Mouse (Mus musculus) CH12.LX (cell line): ENCODE results near the gene Hist1h3c. TPM values are rescaled to one million over a fixed set of nuclear protein-coding genes. Genes with fewer than 3 reads are reported as not detected.

Source experiments
- DNase-seq: peaks from one replicate; pipeline ENCODE4 v3.0.0-alpha.2; 2013; ENCODE audit errors: extremely low read depth
- H3K27ac ChIP-seq: 2 replicates; pipeline ENCODE4 v1.5.1; 2012; ENCODE audit warnings: low read depth, mild to moderate bottlenecking, control low read depth, moderate library complexity; ENCODE audit not compliant: insufficient read depth
- H3K27me3 ChIP-seq: replicated peaks from 2 replicates; pipeline ENCODE3; 2012; ENCODE audit warnings: inconsistent platforms
- H3K36me3 ChIP-seq, 2 experiments: replicated peaks in 1 of 2; 2 replicates each; pipeline versions ENCODE3 to v1.6.1; 2012; ENCODE audit warnings: inconsistent platforms in 1 of 2, low read length in 1 of 2, mild to moderate bottlenecking in 1 of 2, mixed read lengths in 1 of 2, moderate library complexity in 1 of 2; ENCODE audit not compliant: control insufficient read depth in 1 of 2, insufficient read depth in 1 of 2
- H3K4me1 ChIP-seq, 2 experiments: 2 replicates each; pipeline ENCODE4 v1.6.1; 2012; ENCODE audit warnings: inconsistent platforms in 1 of 2, moderate library complexity in 1 of 2; ENCODE audit not compliant: insufficient read depth in 2 of 2, control insufficient read depth in 1 of 2
- H3K4me2 ChIP-seq: 2 replicates; pipeline ENCODE4 v1.6.1; 2012; ENCODE audit warnings: low read depth, mild to moderate bottlenecking, control low read depth; ENCODE audit not compliant: poor library complexity, insufficient read depth, severe bottlenecking
- H3K4me3 ChIP-seq, 3 experiments: fragments of 150-350 bp in 1 of 3; sonication (generic) in 1 of 3; replicated peaks in 1 of 3; 2 replicates each; pipeline versions ENCODE3 to v1.5.1; 2011 to 2012; ENCODE audit warnings: low read depth in 2 of 3, low read length in 2 of 3, mild to moderate bottlenecking in 2 of 3, moderate library complexity in 2 of 3, control low read depth in 1 of 3, improper control_type of control experiment in 1 of 3, inconsistent platforms in 1 of 3, mixed read lengths in 1 of 3; ENCODE audit not compliant: poor library complexity in 1 of 3
- H3K79me2 ChIP-seq: replicated peaks from 2 replicates; pipeline ENCODE4 v1.6.1; 2012; ENCODE audit warnings: mild to moderate bottlenecking, moderate library complexity; ENCODE audit not compliant: control insufficient read depth, poor library complexity, insufficient read depth, severe bottlenecking; ENCODE audit errors: extremely low read depth
- H3K9ac ChIP-seq: 2 replicates; pipeline ENCODE4 v1.6.1; 2012; ENCODE audit warnings: low read depth, mild to moderate bottlenecking, control low read depth, moderate library complexity; ENCODE audit not compliant: insufficient read depth
- H3K9me3 ChIP-seq: replicated peaks from 2 replicates; pipeline ENCODE3; 2012; ENCODE audit warnings: low read length, inconsistent platforms, mixed read lengths
- CHD2 ChIP-seq: IDR thresholded peaks from 2 replicates; pipeline ENCODE4 v1.6.1; 2011; ENCODE audit warnings: low read length, improper control_type of control experiment
- CTCF ChIP-seq, 2 experiments: IDR thresholded peaks in 1 of 2; conservative IDR thresholded peaks in 1 of 2; 2 replicates each; pipeline ENCODE4 v1.5.1; 2011 to 2012; ENCODE audit warnings: low read depth in 2 of 2, low read length in 2 of 2, improper control_type of control experiment in 1 of 2, inconsistent platforms in 1 of 2, mild to moderate bottlenecking in 1 of 2, moderate library complexity in 1 of 2
- ELF1 ChIP-seq: IDR thresholded peaks from 2 replicates; pipeline ENCODE4 v1.6.1; 2014; ENCODE audit warnings: low read depth, mild to moderate bottlenecking, inconsistent platforms, low read length, improper control_type of control experiment
- GABPA ChIP-seq: IDR thresholded peaks from 2 replicates; pipeline ENCODE4 v1.6.1; 2012; ENCODE audit warnings: low read depth, low read length, improper control_type of control experiment, inconsistent platforms; ENCODE audit not compliant: insufficient replicate concordance
- NELFE ChIP-seq: IDR thresholded peaks from 2 replicates; pipeline ENCODE4 v1.6.1; 2011; ENCODE audit warnings: low read depth, low read length, improper control_type of control experiment
- POLR2AphosphoS2 ChIP-seq: IDR thresholded peaks from 2 replicates; pipeline ENCODE4 v1.6.1; 2011; ENCODE audit warnings: low read depth, low read length, improper control_type of control experiment
- RCOR1 ChIP-seq: conservative IDR thresholded peaks from 2 replicates; pipeline ENCODE4 v1.6.1; 2012; ENCODE audit warnings: low read depth, mild to moderate bottlenecking, inconsistent platforms, low read length, improper control_type of control experiment
- SIN3A ChIP-seq: IDR thresholded peaks from 2 replicates; pipeline ENCODE4 v1.6.1; 2012; ENCODE audit warnings: low read length, improper control_type of control experiment, inconsistent platforms
- TCF12 ChIP-seq: IDR thresholded peaks from 2 replicates; pipeline ENCODE4 v1.6.1; 2014; ENCODE audit warnings: low read depth, mild to moderate bottlenecking, inconsistent platforms, low read length, improper control_type of control experiment
- USF1 ChIP-seq: IDR thresholded peaks from 2 replicates; pipeline ENCODE4 v1.6.1; 2014; ENCODE audit warnings: low read depth, mild to moderate bottlenecking, inconsistent platforms, low read length, improper control_type of control experiment
- ZMIZ1 ChIP-seq: IDR thresholded peaks from 2 replicates; pipeline ENCODE4 v1.6.1; 2012; ENCODE audit warnings: low read depth, mild to moderate bottlenecking, inconsistent platforms, low read length, improper control_type of control experiment
- ZNF384 ChIP-seq: IDR thresholded peaks from 2 replicates; pipeline ENCODE4 v1.6.1; 2012; ENCODE audit warnings: low read depth, low read length, improper control_type of control experiment, inconsistent platforms
- dilution Hi-C: fragments of 300-500 bp; cut with MboI; formaldehyde crosslinking; loops from 2 replicates; pipeline ENCODE4 v1.14.3; 2020; ENCODE audit warnings: low sequenced_read_pairs; ENCODE audit not compliant: extremely low pct_unique_long_range_greater_than_20kb, extremely low pct_ligation_motif_present
- in situ Hi-C: fragments of 300-500 bp; cut with MboI; formaldehyde crosslinking; loops from 3 replicates; pipeline ENCODE4 v1.14.3; 2019; ENCODE audit warnings: low sequenced_read_pairs, low pct_ligation_motif_present, low pct_unique_long_range_greater_than_20kb, mixed read lengths
- polyA plus RNA-seq: library from polyadenylated mRNA; unstranded; fragments of >175 nt; gene quantifications from 2 replicates; pipeline ENCODE4 v1.2.1, GENCODE M21; 2012; ENCODE audit warnings: low read depth; ENCODE audit not compliant: insufficient read length
- total RNA-seq, 2 experiments: library from RNA; depleted of rRNA; stranded (reverse); fragments of 300-350 nt in 1 of 2; fragments of >200 nt in 1 of 2; gene quantifications; 2 replicates each; pipeline ENCODE4 v1.2.3; 2012 to 2014

Gene Hist1h3c
- total and polyA plus RNA-seq, 3 experiments = 7.3 to 1,847 (median 73.1) TPM

- H3K36me3 ChIP-seq = no peaks in the 10 kb centered on the region
- in situ Hi-C loops (no loop called here), dilution Hi-C loops (loop anchor here (10.0 kb wide), 1 partner anchor 49 kb away; the partner anchor contains the start of genes Hist1h2bb and Hist1h3c)
- H3K9me3 ChIP-seq = no peaks in the 10 kb centered on the region
- H3K4me3 ChIP-seq = no peak within 1 kb of the TSS
- no peak for TF ChIP-seq CTCF (conservative IDR thresholded peaks at IDR 0.05 in 1 of 2, IDR thresholded peaks at IDR 0.05 in 1 of 2; ENCODE audit: low read depth in 2 of 2, low read length in 2 of 2)
- TF ChIP-seq ZNF384 = no peak
- no peak for TF ChIP-seq POLR2AphosphoS2
- TF ChIP-seq NELFE = no peak
- TF ChIP-seq ELF1 = no peak
- TF ChIP-seq SIN3A = no peak
- no peak for TF ChIP-seq GABPA
- no peak for TF ChIP-seq RCOR1
- no peak for TF ChIP-seq CHD2
- no peak for TF ChIP-seq ZMIZ1
- TF ChIP-seq USF1 = no peak
- TF ChIP-seq TCF12 = no peak
- no peaks in the 10 kb centered on the region for H3K79me2 ChIP-seq
- no peak within 1 kb of the TSS for H3K4me2 ChIP-seq
- DNase-seq = no peak
- H3K27me3 ChIP-seq = no peaks in the 10 kb centered on the region
- H3K4me1 ChIP-seq = peaks cover 2 to 29% of the 10 kb centered on the region in 2 experiments; a peak in 2 of 4 replicates
- no peak within 1 kb of the TSS for H3K9ac ChIP-seq
- no peak within 1 kb of the TSS for H3K27ac ChIP-seq
These were observed 49.9 kb downstream of the Hist1h3c start, which contains the start of gene Hist1h1t for GRCm38 (mm10) chr13:23695514-23695913. Hist1h1t (plus strand) TSS chr13:23695814.

Other genes with a start within 250 kb of the Hist1h3c start
Only the 20 nearest of the 37 such genes appear.
- gene Hist1h4d, start 164.0 kb downstream of the Hist1h3c start, total RNA-seq (2012; rRNA removed) = 1,558 and 1,831 TPM in 2 replicates
- gene Hist1h4d, start 164.0 kb downstream of the Hist1h3c start, total RNA-seq (2014; rRNA removed) = 13.8 and 27.7 TPM in 2 replicates
- 2.4 and 6.7 TPM in 2 replicates for gene Hist1h4d, start 164.0 kb downstream of the Hist1h3c start, polyA plus RNA-seq
- 268 and 282 TPM in 2 replicates for gene Hist1h2be, start 124.5 kb downstream of the Hist1h3c start, total RNA-seq (2012; rRNA removed)
- gene Hist1h2be, start 124.5 kb downstream of the Hist1h3c start, total RNA-seq (2014; rRNA removed) = 3.4 and 4.7 TPM in 2 replicates
- 0.57 and 0.70 TPM in 2 replicates for gene Hist1h2be, start 124.5 kb downstream of the Hist1h3c start, polyA plus RNA-seq
- gene Hist1h1e, start 123.0 kb downstream of the Hist1h3c start, total RNA-seq (2012; rRNA removed) = 486 and 504 TPM in 2 replicates
- gene Hist1h1e, start 123.0 kb downstream of the Hist1h3c start, total RNA-seq (2014; rRNA removed) = 12.2 and 18.3 TPM in 2 replicates
- gene Hist1h1e, start 123.0 kb downstream of the Hist1h3c start, polyA plus RNA-seq = 1.5 and 1.9 TPM in 2 replicates
- gene Hist1h2ac, start 61.7 kb downstream of the Hist1h3c start, total RNA-seq (2012; rRNA removed) = 114 and 122 TPM in 2 replicates
- gene Hist1h2ac, start 61.7 kb downstream of the Hist1h3c start, total RNA-seq (2014; rRNA removed) = 0.96 and 0.97 TPM in 2 replicates
- gene Hist1h2ac, start 61.7 kb downstream of the Hist1h3c start, polyA plus RNA-seq = 0.14 TPM in 1 of 2 replicates, not detected in the other
- gene Hist1h2bc, start 61.4 kb downstream of the Hist1h3c start, total RNA-seq (2012; rRNA removed) = 436 and 456 TPM in 2 replicates
- gene Hist1h2bc, start 61.4 kb downstream of the Hist1h3c start, total RNA-seq (2014; rRNA removed) = 16.1 and 17.4 TPM in 2 replicates
- 1.1 and 2.2 TPM in 2 replicates for gene Hist1h2bc, start 61.4 kb downstream of the Hist1h3c start, polyA plus RNA-seq
- 0.38 and 0.76 TPM in 2 replicates for gene Hist1h1t, start 49.8 kb downstream of the Hist1h3c start, total RNA-seq (2012; rRNA removed)
- gene Hist1h1t, start 49.8 kb downstream of the Hist1h3c start, total RNA-seq (2014; rRNA removed) = not detected in 2 replicates
- gene Hist1h1t, start 49.8 kb downstream of the Hist1h3c start, polyA plus RNA-seq = not detected in 2 replicates
- 1,176 and 1,374 TPM in 2 replicates for gene Hist1h4c, start 47.1 kb downstream of the Hist1h3c start, total RNA-seq (2012; rRNA removed)
- 3.9 and 6.9 TPM in 2 replicates for gene Hist1h4c, start 47.1 kb downstream of the Hist1h3c start, total RNA-seq (2014; rRNA removed)
- 0.76 and 1.2 TPM in 2 replicates for gene Hist1h4c, start 47.1 kb downstream of the Hist1h3c start, polyA plus RNA-seq
- 0.08 and 0.50 TPM in 2 replicates for gene Hfe, start 34.7 kb downstream of the Hist1h3c start, total RNA-seq (2012; rRNA removed)
- 0.16 and 0.39 TPM in 2 replicates for gene Hfe, start 34.7 kb downstream of the Hist1h3c start, total RNA-seq (2014; rRNA removed)
- gene Hfe, start 34.7 kb downstream of the Hist1h3c start, polyA plus RNA-seq = 0.67 and 1.0 TPM in 2 replicates
- 568 and 597 TPM in 2 replicates for gene Hist1h1c, start 6.8 kb downstream of the Hist1h3c start, total RNA-seq (2012; rRNA removed)
- gene Hist1h1c, start 6.8 kb downstream of the Hist1h3c start, total RNA-seq (2014; rRNA removed) = 22.8 and 26.1 TPM in 2 replicates
- gene Hist1h1c, start 6.8 kb downstream of the Hist1h3c start, polyA plus RNA-seq = 12.5 and 13.2 TPM in 2 replicates
- gene Hist1h2bb, start 1.1 kb upstream of the Hist1h3c start, total RNA-seq (2012; rRNA removed) = 2,544 and 2,852 TPM in 2 replicates
- gene Hist1h2bb, start 1.1 kb upstream of the Hist1h3c start, total RNA-seq (2014; rRNA removed) = 34.5 and 54.6 TPM in 2 replicates
- 0.53 and 1.3 TPM in 2 replicates for gene Hist1h2bb, start 1.1 kb upstream of the Hist1h3c start, polyA plus RNA-seq
- 1,936 and 2,243 TPM in 2 replicates for gene Hist1h2ab, start 5.5 kb upstream of the Hist1h3c start, total RNA-seq (2012; rRNA removed)
- gene Hist1h2ab, start 5.5 kb upstream of the Hist1h3c start, total RNA-seq (2014; rRNA removed) = 24.9 and 32.6 TPM in 2 replicates
- gene Hist1h2ab, start 5.5 kb upstream of the Hist1h3c start, polyA plus RNA-seq = 2.9 TPM in 2 replicates
- gene Hist1h3b, start 6.7 kb upstream of the Hist1h3c start, total RNA-seq (2012; rRNA removed) = 1,913 and 2,096 TPM in 2 replicates
- 28.9 and 44.0 TPM in 2 replicates for gene Hist1h3b, start 6.7 kb upstream of the Hist1h3c start, total RNA-seq (2014; rRNA removed)
- 5.4 and 5.5 TPM in 2 replicates for gene Hist1h3b, start 6.7 kb upstream of the Hist1h3c start, polyA plus RNA-seq
- gene Hist1h4b, start 11.4 kb upstream of the Hist1h3c start, total RNA-seq (2012; rRNA removed) = 2,309 and 2,552 TPM in 2 replicates
- 14.3 and 24.8 TPM in 2 replicates for gene Hist1h4b, start 11.4 kb upstream of the Hist1h3c start, total RNA-seq (2014; rRNA removed)
- gene Hist1h4b, start 11.4 kb upstream of the Hist1h3c start, polyA plus RNA-seq = 3.5 and 11.8 TPM in 2 replicates
- 1,167 and 1,215 TPM in 2 replicates for gene Hist1h4a, start 15.6 kb upstream of the Hist1h3c start, total RNA-seq (2012; rRNA removed)
- 14.2 and 18.4 TPM in 2 replicates for gene Hist1h4a, start 15.6 kb upstream of the Hist1h3c start, total RNA-seq (2014; rRNA removed)
- gene Hist1h4a, start 15.6 kb upstream of the Hist1h3c start, polyA plus RNA-seq = 3.3 and 4.4 TPM in 2 replicates
- gene Hist1h3a, start 16.8 kb upstream of the Hist1h3c start, total RNA-seq (2012; rRNA removed) = 1,392 and 1,471 TPM in 2 replicates
- 60.5 and 78.5 TPM in 2 replicates for gene Hist1h3a, start 16.8 kb upstream of the Hist1h3c start, total RNA-seq (2014; rRNA removed)
- gene Hist1h3a, start 16.8 kb upstream of the Hist1h3c start, polyA plus RNA-seq = 3.2 and 3.9 TPM in 2 replicates
- gene Hist1h1a, start 18.1 kb upstream of the Hist1h3c start, total RNA-seq (2012; rRNA removed) = 1,163 and 1,722 TPM in 2 replicates
- 22.2 and 30.9 TPM in 2 replicates for gene Hist1h1a, start 18.1 kb upstream of the Hist1h3c start, total RNA-seq (2014; rRNA removed)
- 1.7 and 2.4 TPM in 2 replicates for gene Hist1h1a, start 18.1 kb upstream of the Hist1h3c start, polyA plus RNA-seq
- not detected in 2 replicates for gene Trim38, start 24.3 kb upstream of the Hist1h3c start, total RNA-seq (2012; rRNA removed)
- not detected in 2 replicates for gene Trim38, start 24.3 kb upstream of the Hist1h3c start, total RNA-seq (2014; rRNA removed)
- 0.11 TPM in 1 of 2 replicates, not detected in the other for gene Trim38, start 24.3 kb upstream of the Hist1h3c start, polyA plus RNA-seq
- gene Slc17a2, start 61.4 kb upstream of the Hist1h3c start, total RNA-seq (2012; rRNA removed) = 0.04 TPM in 1 of 2 replicates, not detected in the other
- not detected in 2 replicates for gene Slc17a2, start 61.4 kb upstream of the Hist1h3c start, total RNA-seq (2014; rRNA removed)
- gene Slc17a2, start 61.4 kb upstream of the Hist1h3c start, polyA plus RNA-seq = not detected in 2 replicates
- not detected in 2 replicates for gene Slc17a3, start 93.8 kb upstream of the Hist1h3c start, total RNA-seq (2012; rRNA removed)
- gene Slc17a3, start 93.8 kb upstream of the Hist1h3c start, total RNA-seq (2014; rRNA removed) = not detected in 2 replicates
- not detected in 2 replicates for gene Slc17a3, start 93.8 kb upstream of the Hist1h3c start, polyA plus RNA-seq
- gene Slc17a1, start 122.1 kb upstream of the Hist1h3c start, total RNA-seq (2012; rRNA removed) = not detected in 2 replicates
- gene Slc17a1, start 122.1 kb upstream of the Hist1h3c start, total RNA-seq (2014; rRNA removed) = not detected in 2 replicates
- gene Slc17a1, start 122.1 kb upstream of the Hist1h3c start, polyA plus RNA-seq = not detected in 2 replicates